Mouse (Mus musculus) lung, adult 2 months (tissue): ENCODE results near the gene Carm1.
"Not testable (repeated sequence)": the region's sequence is repeated elsewhere in the genome, so short reads cannot be mapped to it uniquely, and the experiment has no call there.

ENCODE experiments used
- CTCF ChIP-seq: fragments of 200-500 bp; IDR thresholded peaks from 2 replicates; pipeline ENCODE4 v1.5.1; 2011; ENCODE audit warnings: mild to moderate bottlenecking, low read length, control low read depth; ENCODE audit not compliant: insufficient read depth
- POLR2A ChIP-seq: fragments of 200-500 bp; IDR thresholded peaks from 2 replicates; pipeline ENCODE4 v1.6.1; 2011; ENCODE audit warnings: low read depth, mild to moderate bottlenecking, control low read depth, low read length, borderline replicate concordance; ENCODE audit errors: extremely low read depth

GRCm38 (mm10) chr9:21594350-21594749 is 47.7 kb downstream of the Carm1 start:
- not testable (repeated sequence) for TF ChIP-seq CTCF, POLR2A
